Mouse (Mus musculus) embryonic fibroblast, embryonic 13.5 days (primary cell): ENCODE measurements around the gene Ces3a. TPM values are rescaled to one million over a fixed set of nuclear protein-coding genes. Genes with fewer than 3 reads are reported as not detected.

ENCODE experiments used
- H3K27ac ChIP-seq: 2 replicates; pipeline ENCODE4 v1.5.1; 2012; ENCODE audit warnings: low read length, control low read depth, inconsistent platforms; ENCODE audit not compliant: insufficient read depth
- H3K4me1 ChIP-seq: 2 replicates; pipeline ENCODE4 v1.6.1; 2011; ENCODE audit warnings: low read length; ENCODE audit not compliant: control insufficient read depth, insufficient read depth
- H3K4me3 ChIP-seq: 2 replicates; pipeline ENCODE4 v1.5.1; 2011; ENCODE audit warnings: mild to moderate bottlenecking, control low read depth, low read length; ENCODE audit not compliant: insufficient read depth
- CTCF ChIP-seq: IDR thresholded peaks from 2 replicates; pipeline ENCODE4 v1.5.1; 2011; ENCODE audit warnings: mild to moderate bottlenecking, control low read depth, low read length, moderate library complexity, borderline replicate concordance; ENCODE audit not compliant: insufficient read depth
- POLR2A ChIP-seq: IDR thresholded peaks from 2 replicates; pipeline ENCODE4 v1.6.1; 2011; ENCODE audit warnings: low read depth, mild to moderate bottlenecking, control low read depth, low read length, moderate library complexity
- polyA plus RNA-seq: library from polyadenylated mRNA; stranded (reverse); fragments of >200 nt; gene quantifications from 2 replicates; pipeline ENCODE4 v1.2.4, GENCODE M21; 2011; ENCODE audit warnings: low read depth; ENCODE audit not compliant: missing spikeins, insufficient read length

The Ces3a gene
- not detected in 2 replicates for polyA plus RNA-seq

DNA sequence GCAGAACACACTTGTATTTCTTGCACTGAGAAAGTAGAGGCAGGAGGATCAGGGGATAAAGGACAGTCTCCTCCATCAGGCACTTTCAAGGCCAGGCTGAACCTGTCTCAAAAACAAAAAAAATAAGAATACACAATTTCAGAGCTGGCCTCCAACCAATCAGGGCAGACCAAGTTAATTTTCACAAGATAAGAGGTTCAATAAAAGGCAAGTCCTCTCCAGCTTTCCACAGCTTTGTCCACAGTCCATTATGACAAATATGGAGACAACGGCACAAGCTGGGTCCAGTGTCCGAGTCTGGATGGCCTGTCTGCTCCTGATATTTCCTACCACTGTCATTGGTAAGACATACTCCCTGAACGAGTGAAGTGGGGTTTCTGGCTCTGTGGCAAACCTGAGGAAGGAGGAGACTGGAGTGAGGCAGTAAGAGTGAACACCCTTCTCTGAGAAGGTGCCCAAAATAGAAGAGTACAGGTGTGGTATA is at the start of gene Ces3a:
Ces3a (plus strand) TSS at position 231 of the 484 bp plus-strand sequence.
- no peak within 1 kb of the TSS for H3K27ac ChIP-seq
- no peak within 1 kb of the TSS for H3K4me3 ChIP-seq
- H3K4me1 ChIP-seq, result no peaks in the 10 kb centered on the region
- no peak for TF ChIP-seq POLR2A
- no peak for TF ChIP-seq CTCF

DNA sequence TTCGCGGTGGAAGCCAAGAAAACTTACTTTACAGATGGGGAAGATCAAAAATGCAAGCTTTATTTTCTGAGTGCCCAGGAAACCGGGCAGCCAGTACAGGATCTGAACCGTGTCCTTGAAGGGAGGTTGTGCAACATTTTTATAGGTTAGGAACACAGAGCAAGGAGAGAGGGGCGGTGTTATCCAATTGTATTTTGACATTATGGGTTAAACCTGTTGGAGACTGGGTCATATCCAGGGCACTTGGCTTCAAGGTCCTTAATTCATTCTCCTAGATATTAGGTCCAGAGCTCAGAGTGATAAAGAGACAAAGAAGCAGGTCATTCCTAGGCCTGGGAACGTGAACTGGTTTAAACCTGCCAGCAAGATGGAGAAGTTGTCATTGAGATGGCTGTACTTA is 49.2 kb upstream of the Ces3a start:
- TF ChIP-seq POLR2A (no peak), CTCF (no peak)
- H3K27ac ChIP-seq, result no peak overlapping the region

DNA sequence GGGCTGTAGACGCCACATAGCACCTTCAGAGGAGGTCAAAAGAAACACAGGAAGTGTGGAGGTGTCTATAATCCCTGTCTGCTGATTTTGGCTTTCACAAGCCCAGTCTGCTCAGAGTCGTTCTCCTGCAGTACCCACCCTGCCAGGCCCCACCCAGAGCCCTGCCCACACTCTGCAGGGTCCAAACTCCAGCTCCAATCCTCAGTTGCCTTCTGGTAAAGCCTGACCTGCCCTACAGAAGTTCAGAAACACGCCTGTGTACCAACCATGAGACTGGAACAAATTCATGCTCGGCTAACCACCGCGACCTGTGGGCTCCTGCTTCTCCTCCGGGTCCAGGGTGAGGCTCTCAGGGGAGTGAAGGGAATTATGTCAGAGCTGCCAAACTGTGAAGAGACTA is 47.8 kb upstream of the Ces3a start, which contains the start of gene Ces2h:
Ces2h (plus strand) TSS at position 268 of the 400 bp plus-strand sequence.
- TF ChIP-seq POLR2A, result no peak
- no peak for TF ChIP-seq CTCF
- no peak within 1 kb of the TSS for H3K4me3 ChIP-seq
- no peaks in the 10 kb centered on the region for H3K4me1 ChIP-seq
- no peak within 1 kb of the TSS for H3K27ac ChIP-seq

More for the DNA sequence above, 49.2 kb upstream of the Ces3a start:
- no peak overlapping the region for H3K4me3 ChIP-seq
- H3K4me1 ChIP-seq, result no peaks in the 10 kb centered on the region

DNA sequence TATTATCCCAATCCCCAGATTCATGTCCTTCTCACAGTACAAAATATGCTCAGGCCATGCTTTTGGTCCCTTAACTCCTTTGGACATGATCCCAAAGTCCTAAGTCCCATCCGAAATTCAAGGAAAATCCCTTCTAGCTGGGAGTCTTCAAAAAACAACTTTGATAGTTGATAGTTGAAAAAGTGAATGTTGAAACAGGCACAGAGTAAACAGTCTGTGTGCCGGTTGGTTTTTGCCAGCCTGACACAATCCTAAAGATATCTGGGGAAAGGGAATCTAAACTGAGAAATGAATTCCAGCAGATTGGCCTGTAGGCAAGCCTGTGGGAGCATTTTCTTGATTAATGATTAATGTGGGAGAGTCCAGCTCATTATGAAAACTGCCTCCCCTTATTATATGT is 38.4 kb upstream of the Ces3a start:
- Histone ChIP-seq H3K4me3 (no peak overlapping the region), H3K27ac (no peak overlapping the region), H3K4me1 (no peaks in the 10 kb centered on the region)
- no peak for TF ChIP-seq POLR2A
- no peak for TF ChIP-seq CTCF

DNA sequence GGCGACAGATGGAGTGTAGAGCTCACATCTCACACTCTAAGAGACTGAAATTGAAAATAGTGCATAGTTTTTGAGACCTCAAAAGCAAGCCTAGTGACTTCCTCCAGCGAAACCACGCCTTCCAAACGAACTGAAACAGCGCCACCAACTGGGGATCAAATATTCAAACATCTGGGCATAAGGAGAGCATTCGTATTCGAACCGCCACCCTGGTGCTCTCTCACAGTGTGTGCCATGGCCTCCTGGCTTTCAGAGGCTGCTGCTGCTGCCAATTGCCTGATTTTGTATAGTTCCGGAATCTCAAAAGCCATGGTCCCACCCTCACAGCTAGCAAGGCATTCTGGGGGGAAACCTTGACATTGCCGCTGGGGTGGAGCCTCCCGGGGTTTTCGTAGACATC is 37.3 kb upstream of the Ces3a start:
- TF ChIP-seq POLR2A (no peak), CTCF (no peak)
- H3K4me1 ChIP-seq, result no peaks in the 10 kb centered on the region
- H3K27ac ChIP-seq, result no peak overlapping the region

DNA sequence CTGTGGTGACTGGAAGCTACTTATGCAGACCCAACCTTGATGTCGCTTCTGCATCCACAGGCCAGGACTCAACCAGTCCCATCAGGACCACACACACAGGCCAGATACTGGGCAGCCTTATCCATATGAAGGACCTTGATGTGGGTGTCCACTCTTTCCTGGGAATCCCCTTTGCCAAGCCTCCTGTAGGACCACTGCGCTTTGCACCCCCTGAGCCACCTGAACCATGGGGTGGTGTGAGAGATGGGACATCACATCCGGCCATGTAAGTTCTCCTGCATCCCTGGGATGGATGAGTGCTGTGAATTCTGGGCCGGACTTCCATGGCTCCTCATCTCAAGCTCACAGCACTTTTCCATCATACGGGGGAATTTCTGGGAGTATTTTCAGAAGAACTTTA is 34.0 kb upstream of the Ces3a start:
- no peak overlapping the region for H3K27ac ChIP-seq
- TF ChIP-seq CTCF, result no peak
- TF ChIP-seq POLR2A, result no peak
- no peak overlapping the region for H3K4me3 ChIP-seq
- no peaks in the 10 kb centered on the region for H3K4me1 ChIP-seq

More for the DNA sequence above, 37.3 kb upstream of the Ces3a start:
- H3K4me3 ChIP-seq, result no peak overlapping the region

DNA sequence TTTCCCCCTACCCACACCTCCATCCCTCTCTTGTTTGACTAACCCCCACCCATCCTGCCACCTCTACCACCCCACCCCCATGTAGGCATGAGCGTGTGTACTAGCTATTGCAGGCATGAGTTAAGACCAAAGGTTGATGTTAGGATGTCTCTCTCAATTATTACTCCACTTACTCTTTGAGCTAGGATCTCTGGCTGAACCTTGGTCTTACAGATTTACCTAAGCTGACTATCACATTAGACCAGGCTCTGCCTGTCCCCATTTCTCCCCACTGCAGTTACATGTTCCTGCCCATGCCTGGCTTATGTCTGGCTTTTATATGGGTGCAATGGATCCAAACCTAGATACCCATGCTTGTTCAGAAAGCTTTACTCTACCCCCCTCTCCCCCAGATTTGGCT is 26.4 kb upstream of the Ces3a start:
- Histone ChIP-seq H3K4me1 (no peaks in the 10 kb centered on the region), H3K4me3 (no peak overlapping the region), H3K27ac (no peak overlapping the region)
- no peak for TF ChIP-seq CTCF
- TF ChIP-seq POLR2A, result no peak

DNA sequence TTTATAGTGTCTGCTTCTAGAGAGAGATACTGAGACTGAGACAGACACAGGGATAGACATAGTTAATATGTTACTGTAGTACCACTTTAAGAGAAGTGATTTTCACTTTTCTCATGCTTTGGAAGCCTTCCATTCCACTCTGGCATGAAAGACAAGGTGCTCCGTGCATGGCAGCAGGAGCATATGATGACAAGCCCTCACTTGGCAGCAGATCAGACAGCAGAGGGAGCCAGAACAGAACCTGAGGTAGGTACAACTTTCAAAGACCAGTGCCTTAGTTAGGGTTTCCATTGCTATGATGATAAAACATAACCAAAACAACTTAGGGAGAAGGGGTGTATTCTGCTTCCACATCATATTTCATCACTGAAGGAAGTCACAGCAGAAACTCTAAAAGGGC is 25.3 kb upstream of the Ces3a start:
- TF ChIP-seq CTCF, result no peak
- no peak for TF ChIP-seq POLR2A
- no peak overlapping the region for H3K27ac ChIP-seq
- H3K4me3 ChIP-seq, result no peak overlapping the region
- no peaks in the 10 kb centered on the region for H3K4me1 ChIP-seq

DNA sequence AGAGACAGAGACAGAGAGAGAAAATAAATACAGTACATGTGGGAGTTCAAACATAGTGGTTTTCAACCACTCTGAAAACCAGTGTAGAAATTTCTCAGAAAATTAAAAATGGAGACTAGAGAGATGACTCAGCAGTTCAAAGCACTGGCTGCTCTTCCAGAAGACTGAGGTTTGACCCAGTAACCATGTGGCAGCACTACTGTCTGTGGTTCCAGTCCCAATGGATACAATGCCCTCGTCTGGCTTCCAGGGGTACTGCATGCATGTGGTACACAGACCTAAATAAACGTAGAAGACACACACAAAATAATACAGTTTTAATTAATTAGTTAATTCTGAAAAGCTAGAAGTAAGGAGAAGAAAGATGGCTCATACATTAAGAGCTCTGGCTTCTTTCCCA is 23.4 kb upstream of the Ces3a start:
- Histone ChIP-seq H3K4me3 (no peak overlapping the region), H3K27ac (no peak overlapping the region), H3K4me1 (no peaks in the 10 kb centered on the region)
- TF ChIP-seq CTCF (no peak), POLR2A (no peak)

DNA sequence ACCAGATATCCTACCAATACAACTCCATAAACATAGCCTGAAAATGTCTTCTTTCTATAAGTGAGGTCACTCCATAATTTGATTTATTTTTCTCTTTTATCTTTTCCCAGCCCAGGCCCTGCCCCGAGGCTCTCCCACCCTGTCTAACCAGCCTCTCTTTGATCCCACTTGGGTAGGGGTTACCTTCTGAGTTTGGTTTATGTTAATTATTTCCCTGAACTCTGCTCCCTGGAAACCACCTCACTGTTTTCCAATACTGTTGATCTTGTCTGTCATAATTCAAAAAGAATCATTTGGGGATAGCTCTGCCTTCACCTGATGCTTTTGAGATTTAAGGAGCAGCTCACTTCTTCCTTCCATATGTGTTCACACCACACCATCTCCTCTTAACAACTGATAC is 4.9 kb upstream of the Ces3a start:
- Histone ChIP-seq H3K4me3 (no peak overlapping the region), H3K4me1 (no peaks in the 10 kb centered on the region), H3K27ac (no peak overlapping the region)
- TF ChIP-seq CTCF, result no peak
- TF ChIP-seq POLR2A, result no peak
